Mouse (Mus musculus) kidney, adult 2 months (tissue): ENCODE results near the gene Tmem254c.
"Not testable (repeated sequence)": the region's sequence is repeated elsewhere in the genome, so short reads cannot be mapped to it uniquely, and the experiment has no call there.

Source experiments
- CTCF ChIP-seq: fragments of 200-500 bp; conservative IDR thresholded peaks from 2 replicates; pipeline ENCODE4 v1.5.1; 2011; ENCODE audit warnings: low read depth, mild to moderate bottlenecking, control low read depth, low read length, moderate library complexity, mixed read lengths; ENCODE audit not compliant: insufficient read depth, insufficient read length
- POLR2A ChIP-seq: fragments of 200-500 bp; IDR thresholded peaks from one replicate; pipeline ENCODE4 v1.6.1; 2011; ENCODE audit warnings: low read depth, low read length, control low read depth

GRCm38 (mm10) chr14:26058184-26058583 lies 9.0 kb downstream of the Tmem254c start:
- not testable (repeated sequence) for TF ChIP-seq CTCF, POLR2A
